Mouse (Mus musculus) cerebellum, postnatal 36 days (tissue): ENCODE data around the gene Trim41.
"Not testable (repeated sequence)": the region's sequence is repeated elsewhere in the genome, so short reads cannot be mapped to it uniquely, and the experiment has no call there.

ENCODE experiments used
- DNase-seq, 2 experiments: peaks; one replicate each; pipeline ENCODE4 v3.0.0; 2021 to 2022; ENCODE audit warnings: mixed read lengths in 2 of 2

Gene Trim41

GRCm38 (mm10) chr11:48813782-48814181, 3.4 kb downstream of the Trim41 start:
- no peak for DNase-seq

DNA sequence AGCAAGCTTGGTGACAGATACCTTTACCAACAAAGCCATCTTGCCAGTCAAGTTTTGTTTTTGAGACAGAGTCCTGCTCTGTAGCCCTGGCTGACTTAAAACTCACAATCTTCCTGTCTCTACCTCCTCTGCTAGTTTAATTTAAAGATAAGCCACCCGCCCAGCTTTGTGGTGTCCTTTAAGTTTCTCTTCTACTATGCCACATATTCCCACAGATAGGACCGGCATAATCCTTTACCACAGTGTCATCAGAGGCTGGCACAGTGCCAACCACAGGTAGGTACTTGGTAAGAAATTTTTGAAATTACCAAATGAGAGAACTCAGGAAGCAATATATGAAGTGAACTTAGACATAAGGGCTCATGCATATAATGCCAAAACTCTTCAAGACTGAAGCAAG, 7.0 kb downstream of the Trim41 start:
- no peak for DNase-seq

- no peak for DNase-seq
Observed at GRCm38 (mm10) chr11:48809434-48809830, 7.7 kb downstream of the Trim41 start.

- no peak for DNase-seq
Observed at GRCm38 (mm10) chr11:48808737-48809433, 8.3 kb downstream of the Trim41 start.

- DNase-seq = no peak
Observed at GRCm38 (mm10) chr11:48808304-48808646, 8.9 kb downstream of the Trim41 start.

DNA sequence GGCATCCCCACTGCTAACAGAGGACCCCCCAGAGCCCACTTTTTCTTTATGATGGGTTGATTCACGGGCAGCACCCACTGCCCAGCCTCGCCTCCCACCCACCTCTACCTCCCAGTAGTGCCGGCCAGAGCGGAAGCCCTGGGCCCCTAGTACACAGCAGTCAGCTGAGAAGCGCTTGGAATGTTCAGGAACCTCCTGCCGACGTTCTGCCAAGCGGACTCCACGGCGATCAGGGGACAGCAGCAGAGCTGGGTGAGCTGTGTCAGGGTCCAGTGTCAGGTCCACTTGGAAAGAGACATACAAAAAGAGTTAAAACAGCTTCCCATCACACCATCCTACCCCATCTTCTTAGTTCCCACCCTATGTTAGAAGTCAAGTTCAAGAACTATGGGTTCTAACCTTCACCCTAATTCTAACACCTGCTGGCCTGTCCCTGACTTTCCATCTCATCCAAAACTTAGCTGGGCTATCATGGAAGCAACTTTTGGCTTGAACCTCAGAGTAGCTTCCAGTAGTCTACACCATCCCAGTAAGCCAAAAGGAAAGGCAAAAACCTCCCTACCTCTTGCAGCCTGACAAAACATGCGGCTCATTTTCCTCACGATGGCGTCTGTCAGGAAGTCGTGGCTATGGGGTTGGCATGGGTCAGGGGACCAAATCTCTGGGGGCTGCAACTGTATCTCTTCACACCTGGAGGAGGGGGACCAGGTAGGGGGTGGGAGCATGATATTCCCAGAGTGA, 9.4 kb downstream of the Trim41 start:
- DNase-seq = no peak

- no peak for DNase-seq
Observed at GRCm38 (mm10) chr11:48806856-48807562, 10.1 kb downstream of the Trim41 start.

- DNase-seq = no peak
Observed at GRCm38 (mm10) chr11:48804922-48805321, 12.2 kb downstream of the Trim41 start.

- no peak for DNase-seq
Observed at GRCm38 (mm10) chr11:48803988-48804387, 13.2 kb downstream of the Trim41 start.

DNA sequence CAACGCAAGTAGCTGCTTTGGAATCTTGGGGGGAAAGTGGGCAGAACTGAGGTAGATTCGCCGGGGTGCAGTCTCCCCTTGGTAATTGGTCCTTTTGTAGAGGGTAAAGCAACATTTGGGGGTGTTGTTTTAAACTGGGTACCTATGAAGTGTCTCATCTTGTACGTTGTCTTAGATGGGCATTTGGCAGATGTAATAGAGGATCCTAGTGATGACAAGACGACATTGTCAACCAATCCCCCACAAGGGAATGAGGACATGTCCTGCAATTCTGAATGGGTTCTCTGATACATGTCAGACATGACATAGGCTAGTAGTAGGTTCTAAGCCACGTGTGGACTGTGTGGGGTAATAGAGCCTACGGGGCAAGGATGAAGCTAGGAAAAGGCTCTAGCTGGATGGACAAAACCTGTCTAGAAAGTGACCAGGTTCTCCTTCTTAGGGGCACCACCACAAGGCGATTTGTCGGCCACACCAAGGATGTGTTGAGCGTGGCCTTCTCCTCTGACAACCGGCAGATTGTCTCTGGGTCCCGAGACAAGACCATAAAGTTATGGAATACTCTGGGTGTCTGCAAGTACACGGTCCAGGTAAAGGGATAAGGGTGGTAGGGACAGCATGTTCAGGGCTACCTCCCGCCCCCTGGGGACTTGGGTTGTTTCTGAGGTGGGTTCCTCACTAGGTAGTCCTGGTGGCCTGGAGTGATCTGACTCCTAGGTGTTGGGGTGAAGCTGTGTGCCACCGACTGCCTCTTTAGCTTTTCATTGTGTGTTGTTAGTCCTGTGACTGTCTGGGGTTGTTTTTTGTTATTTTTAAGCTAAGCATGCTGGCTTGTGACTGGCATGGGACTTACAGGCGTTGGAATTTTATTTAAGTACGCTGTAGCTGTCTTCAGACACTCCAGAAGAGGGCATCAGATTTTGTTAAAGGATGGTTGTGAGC, 15.1 kb downstream of the Trim41 start:
- no peak for DNase-seq

GRCm38 (mm10) chr11:48799921-48800701, 17.0 kb downstream of the Trim41 start, which contains the start of gene Rack1:
Gene Rack1, plus strand, starts transcription at chr11:48800332.
- peak; percentile 88 to 93 for DNase-seq

DNA sequence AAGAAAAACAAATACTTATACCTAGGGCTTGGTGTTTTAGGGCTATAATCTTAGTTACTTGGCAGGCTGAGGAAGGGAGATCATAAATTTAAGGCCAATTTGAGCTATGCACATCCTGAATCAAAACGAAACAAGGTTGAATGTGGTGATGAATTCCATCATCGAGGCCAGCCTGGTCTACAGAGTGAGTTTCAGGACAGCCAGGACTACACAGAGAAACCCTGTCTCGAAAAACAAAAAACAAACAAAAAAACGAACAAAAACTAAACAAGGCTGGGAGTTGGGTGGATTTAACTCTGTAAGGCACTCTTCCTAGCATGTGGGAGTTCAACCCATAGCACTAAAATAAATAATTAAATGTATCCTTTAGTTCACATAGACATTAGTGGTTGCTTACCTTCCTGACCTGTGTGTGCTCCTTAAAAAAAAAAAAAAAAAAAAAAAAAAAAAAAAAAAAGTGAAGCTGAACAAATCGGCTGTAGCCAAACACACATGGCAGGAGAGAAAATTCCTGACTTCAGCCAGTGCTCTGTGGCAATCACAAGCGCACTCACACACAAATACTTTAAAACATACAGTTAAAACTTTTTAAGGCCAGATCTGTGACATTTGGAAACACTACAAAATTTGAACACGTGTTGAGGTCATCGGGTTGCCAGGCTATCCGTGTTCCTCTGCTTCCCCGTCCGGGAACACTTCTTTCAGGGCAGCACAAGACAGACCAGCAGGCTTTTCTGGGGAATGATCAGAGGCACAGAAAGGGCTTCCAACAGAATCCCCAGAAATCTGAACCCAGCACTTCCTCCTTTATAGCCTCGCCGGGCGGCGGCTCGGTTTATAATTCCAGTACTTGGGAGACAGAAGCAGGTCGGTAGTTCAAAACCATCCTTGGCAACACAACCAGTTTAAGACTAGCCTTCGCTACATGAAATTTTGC, 17.9 kb downstream of the Trim41 start:
- no peak for DNase-seq

DNA sequence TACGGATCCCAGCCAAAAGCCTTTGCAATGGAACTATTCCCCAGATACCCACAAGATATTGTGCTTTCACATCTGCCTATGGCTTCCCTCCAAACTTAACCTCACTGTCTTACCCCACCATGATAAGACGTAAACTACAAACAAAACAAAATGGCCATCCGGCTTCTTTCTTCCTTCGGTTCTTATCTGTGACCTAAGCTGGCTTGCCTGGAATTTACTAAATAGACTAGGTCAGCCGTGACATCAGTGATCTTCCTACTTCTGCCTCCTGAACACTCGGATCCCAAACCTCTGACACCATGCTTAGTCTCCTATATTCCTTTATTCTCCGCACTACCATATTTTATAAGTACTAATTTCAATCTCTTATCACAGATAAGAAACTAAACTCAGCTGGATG, 18.8 kb downstream of the Trim41 start:
- DNase-seq = no peak

GRCm38 (mm10) chr11:48797287-48797686, 19.9 kb downstream of the Trim41 start:
- DNase-seq = no peak

GRCm38 (mm10) chr11:48796290-48796689, 20.9 kb downstream of the Trim41 start:
- no peak for DNase-seq

DNA sequence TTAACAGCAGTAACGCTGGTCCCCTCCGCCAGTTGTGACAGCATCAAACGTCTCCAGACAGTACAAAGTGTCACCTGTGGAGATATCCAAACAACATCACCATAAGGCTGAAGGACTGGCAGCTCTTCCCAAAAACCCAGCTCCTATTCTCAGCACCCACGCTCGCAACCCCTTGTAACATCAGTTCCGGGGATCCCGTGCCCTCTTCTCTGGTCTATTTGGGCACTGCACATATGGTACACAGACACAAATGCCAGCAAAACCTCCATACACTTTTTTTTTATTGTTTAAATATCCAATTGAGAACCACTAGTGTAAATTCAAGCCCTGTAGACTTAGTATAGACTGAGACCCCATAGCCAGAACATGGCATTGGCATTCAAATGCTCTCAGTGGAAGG, 21.9 kb downstream of the Trim41 start:
- DNase-seq = no peak

- no peak for DNase-seq
Observed at GRCm38 (mm10) chr11:48793184-48793583, 24.0 kb downstream of the Trim41 start.

DNA sequence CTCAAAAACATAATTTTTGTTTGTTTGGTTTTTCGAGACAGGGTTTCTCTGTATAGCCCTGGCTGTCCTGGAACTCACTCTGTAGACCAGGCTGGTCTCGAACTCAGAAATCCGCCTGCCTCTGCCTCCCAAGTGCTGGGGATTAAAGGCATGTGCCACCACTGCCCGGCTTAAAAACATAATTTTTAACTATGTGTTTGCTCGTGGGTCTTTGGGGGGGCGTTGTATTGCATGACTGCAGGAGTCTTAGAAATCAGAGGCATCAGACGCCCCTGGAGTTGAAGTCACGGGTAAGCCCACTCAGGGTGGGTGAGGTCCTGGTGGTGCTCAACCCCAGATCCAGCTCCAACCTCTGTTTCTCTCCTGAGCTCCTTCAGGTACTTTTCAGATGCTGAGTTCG, 25.3 kb downstream of the Trim41 start:
- not testable (repeated sequence) for DNase-seq

DNA sequence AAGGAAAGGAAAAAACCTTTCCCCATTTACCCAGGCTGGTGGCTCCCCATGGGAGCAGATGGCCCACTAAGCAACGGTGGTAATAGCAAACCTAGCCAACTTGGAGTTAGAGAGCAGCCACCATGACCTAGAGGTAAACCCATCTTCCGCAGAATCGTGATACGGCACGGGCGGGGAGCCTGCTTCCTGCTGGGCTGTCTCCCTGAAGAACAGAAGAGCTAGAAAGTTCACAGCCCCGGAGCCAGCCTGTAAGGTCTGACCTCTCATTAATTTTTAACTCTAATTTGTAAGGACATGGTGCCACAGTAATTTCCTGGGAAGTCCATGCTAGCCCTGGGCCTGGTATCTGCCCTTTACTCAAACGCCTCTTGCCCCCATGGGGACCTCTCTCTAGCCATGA, 26.2 kb downstream of the Trim41 start:
- DNase-seq = no peak

DNA sequence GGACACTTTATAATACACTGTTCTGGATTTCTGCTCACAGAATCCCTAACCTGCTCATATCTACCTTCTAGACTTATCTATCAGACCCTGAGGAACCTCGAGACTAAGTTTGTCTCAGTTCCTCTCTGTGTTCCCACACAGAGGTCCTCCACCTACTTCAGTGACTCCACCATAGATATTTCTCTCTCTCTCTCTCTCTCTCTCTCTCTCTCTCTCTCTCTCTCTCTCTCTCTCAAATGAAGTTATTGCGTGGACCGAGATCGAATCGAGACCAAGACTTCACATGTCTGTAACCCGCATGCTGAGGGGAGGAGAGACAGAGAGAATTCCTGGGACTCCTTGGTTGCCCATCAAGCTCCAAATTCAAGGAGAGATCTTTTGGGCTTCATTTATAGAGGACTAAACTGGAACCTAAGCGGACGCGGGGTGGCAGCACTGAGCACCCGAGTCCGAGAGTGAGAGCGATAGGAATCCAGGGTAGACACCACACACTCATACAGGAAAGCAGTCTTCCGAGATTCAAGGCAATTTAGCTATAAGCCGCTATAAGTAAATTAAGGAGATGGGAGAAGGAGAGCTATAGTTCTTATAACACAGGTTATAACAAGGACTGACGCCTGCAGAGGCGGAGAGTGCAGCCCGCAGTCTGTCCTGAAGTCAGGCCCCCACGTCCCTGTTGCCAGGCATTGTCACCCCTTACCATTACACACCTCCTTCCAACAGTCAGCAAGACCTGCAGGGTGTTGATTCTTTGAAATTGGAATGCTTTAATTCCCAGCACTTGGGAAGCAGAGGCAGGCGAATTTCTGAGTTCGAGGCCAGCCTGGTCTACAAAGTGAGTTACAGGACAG, 27.0 kb downstream of the Trim41 start:
- peak; percentile 89 to 90 for DNase-seq
